Mouse (Mus musculus) MN1 (cell line): ENCODE results near the gene Phka2.

Experiments used
- DNase-seq: peaks from one replicate; pipeline ENCODE4 v3.0.0-alpha.2; 2016; ENCODE audit warnings: low spot score

Phka2 gene

GRCm38 (mm10) chrX:160502048-160503041 lies at the start of gene Phka2:
Gene Phka2 (plus strand): TSS chrX:160502166.
- peak; percentile 77 for DNase-seq

GRCm38 (mm10) chrX:160455686-160456085 lies 46.3 kb upstream of the Phka2 start:
- DNase-seq: no peak

GRCm38 (mm10) chrX:160471257-160471786 lies 30.6 kb upstream of the Phka2 start:
- no peak for DNase-seq

- no peak for DNase-seq
Measured at GRCm38 (mm10) chrX:160489784-160490183, 12.2 kb upstream of the Phka2 start.

GRCm38 (mm10) chrX:160494333-160494732 lies 7.6 kb upstream of the Phka2 start:
- peak; percentile 73 for DNase-seq

- no peak for DNase-seq
Measured at GRCm38 (mm10) chrX:160494921-160495320, 7.0 kb upstream of the Phka2 start.

- no peak for DNase-seq
Measured at GRCm38 (mm10) chrX:160496473-160496872, 5.5 kb upstream of the Phka2 start.

GRCm38 (mm10) chrX:160501095-160501494 lies 871 bp upstream of the Phka2 start:
- no peak for DNase-seq

- DNase-seq: no peak
Measured at GRCm38 (mm10) chrX:160501687-160502047, 299 bp upstream of the Phka2 start.

- no peak for DNase-seq
Measured at GRCm38 (mm10) chrX:160509046-160509445, 7.1 kb downstream of the Phka2 start.

- DNase-seq: no peak
Measured at GRCm38 (mm10) chrX:160510197-160510596, 8.2 kb downstream of the Phka2 start.

GRCm38 (mm10) chrX:160516027-160516426 lies 14.1 kb downstream of the Phka2 start:
- DNase-seq: no peak

GRCm38 (mm10) chrX:160542772-160543171 lies 40.8 kb downstream of the Phka2 start:
- peak; percentile 22 for DNase-seq

GRCm38 (mm10) chrX:160548875-160549274 lies 46.9 kb downstream of the Phka2 start:
- no peak for DNase-seq

GRCm38 (mm10) chrX:160552066-160552465 lies 50.1 kb downstream of the Phka2 start:
- DNase-seq: no peak

- DNase-seq: peak; percentile 9
Measured at GRCm38 (mm10) chrX:160583589-160583988, 81.6 kb downstream of the Phka2 start.

- no peak for DNase-seq
Measured at GRCm38 (mm10) chrX:160584148-160584838, 82.3 kb downstream of the Phka2 start.

GRCm38 (mm10) chrX:160585110-160585509 lies 83.1 kb downstream of the Phka2 start:
- DNase-seq: no peak

- DNase-seq: no peak
Measured at GRCm38 (mm10) chrX:160588523-160588922, 86.6 kb downstream of the Phka2 start.

- no peak for DNase-seq
Measured at GRCm38 (mm10) chrX:160590147-160590546, 88.2 kb downstream of the Phka2 start.

GRCm38 (mm10) chrX:160592933-160593332 lies 91.0 kb downstream of the Phka2 start:
- DNase-seq: no peak

- DNase-seq: no peak
Measured at GRCm38 (mm10) chrX:160598055-160598454, 96.1 kb downstream of the Phka2 start.
